ENCODE assay signal across 20 mouse cellular contexts in genomic region chr13:63141275-63141674, GRCm38 (mm10).
DNase-seq lines count a peak whose midpoint lies in the region; ATAC-seq and TF ChIP-seq lines count a peak whose summit lies in the region.
"Had no signal": no experiment of that assay in that cellular context is flagged by ENCODE, and none has a peak within 500 bp of the region (broad histone marks: within the 10 kb centered on the region; RNA-seq: fewer than 3 reads in every experiment).

No protein-coding gene starts in this region.

- H3K27me3 ChIP-seq in limb, embryonic 12.5 days: no peaks in the 10 kb centered on the region
- H3K27me3 ChIP-seq in limb, embryonic 10.5 days (ENCODE audit: low read depth, poor library complexity, severe bottlenecking): no peaks in the 10 kb centered on the region
- H3K27me3 ChIP-seq: CH12.LX; hindbrain, embryonic 15.5 days; liver, embryonic 15.5 days; midbrain, embryonic 12.5 days; neural tube, embryonic 13.5 days had no signal

- no peaks in the 10 kb centered on the region for H3K36me3 ChIP-seq in limb, embryonic 12.5 days
- H3K36me3 ChIP-seq in limb, embryonic 10.5 days: no peaks in the 10 kb centered on the region
- H3K36me3 ChIP-seq: forebrain, embryonic 12.5 days; hindbrain, embryonic 15.5 days; liver, embryonic 15.5 days; midbrain, embryonic 12.5 days; neural tube, embryonic 13.5 days had no signal

- intact Hi-C loops in gastrocnemius, adult 2 months (cut with DNase I): no loop called here
- intact Hi-C loops in gastrocnemius, postnatal 36 days (cut with DNase I): no loop called here

- H3K4me2 ChIP-seq in limb, embryonic 12.5 days: no peak overlapping the region
- H3K4me2 ChIP-seq: forebrain, embryonic 12.5 days; hindbrain, embryonic 15.5 days; liver, embryonic 15.5 days; midbrain, embryonic 12.5 days; neural tube, embryonic 13.5 days had no signal

- no peak for TF ChIP-seq CTCF in gastrocnemius, adult 2 months (IDR thresholded peaks at IDR 0.05)

- no peak overlapping the region for H3K9ac ChIP-seq in limb, embryonic 12.5 days (replicated peaks)
- H3K9ac ChIP-seq: forebrain, embryonic 12.5 days; hindbrain, embryonic 15.5 days; liver, embryonic 15.5 days; midbrain, embryonic 12.5 days; neural tube, embryonic 13.5 days had no signal

- ATAC-seq in limb, embryonic 12.5 days (ENCODE audit: insufficient number of reproducible peaks, insufficient read depth, low FRiP score, low TSS enrichment, low read depth): no peak
- ATAC-seq in inflammation-experienced regulatory T-cells, adult 6 months: peak; percentile 74
- ATAC-seq: intestine, postnatal 0 days had no signal

- H3K4me3 ChIP-seq in gastrocnemius, adult 2 months: no peak overlapping the region
- H3K4me3 ChIP-seq in limb, embryonic 12.5 days (replicated peaks): no peak overlapping the region
- H3K4me3 ChIP-seq in limb, embryonic 10.5 days: no peak overlapping the region
- H3K4me3 ChIP-seq: forebrain, embryonic 12.5 days; hindbrain, embryonic 15.5 days; left cerebral cortex, adult 2 months; liver, embryonic 15.5 days; midbrain, embryonic 12.5 days; neural tube, embryonic 13.5 days had no signal

- DNase-seq in gastrocnemius, adult 2 months: no peak
- no peak for DNase-seq in gastrocnemius, postnatal 36 days
- no peak for DNase-seq in limb, embryonic 10.5 days (ENCODE audit: low spot score)
- DNase-seq in embryo, embryonic 11 days: no peak
- no peak for DNase-seq in layer of hippocampus, postnatal 36 days
- no peak for DNase-seq in cerebellum, adult 9-11 months
- DNase-seq: adrenal gland, adult 2 months; cerebellum, postnatal 10 days; thymus, postnatal 14 days had no signal

- H3K4me1 ChIP-seq in limb, embryonic 12.5 days (replicated peaks): peaks cover 14% of the 10 kb centered on the region
- H3K4me1 ChIP-seq in limb, embryonic 10.5 days: no peaks in the 10 kb centered on the region
- H3K4me1 ChIP-seq: hindbrain, embryonic 15.5 days; liver, embryonic 15.5 days had no signal

- peak overlapping the region; percentile 77 for H3K27ac ChIP-seq in gastrocnemius, adult 2 months
- H3K27ac ChIP-seq in limb, embryonic 12.5 days: peak overlapping the region; percentile 89
- no peak overlapping the region for H3K27ac ChIP-seq in limb, embryonic 10.5 days
- H3K27ac ChIP-seq: forebrain, embryonic 12.5 days; hindbrain, embryonic 15.5 days; kidney, postnatal 0 days; liver, embryonic 15.5 days; midbrain, embryonic 12.5 days; neural tube, embryonic 13.5 days had no signal

- no peaks in the 10 kb centered on the region for H3K9me3 ChIP-seq in limb, embryonic 12.5 days
- H3K9me3 ChIP-seq in limb, embryonic 10.5 days (replicated peaks): no peaks in the 10 kb centered on the region
- H3K9me3 ChIP-seq: forebrain, embryonic 12.5 days; hindbrain, embryonic 15.5 days; liver, embryonic 15.5 days; midbrain, embryonic 12.5 days; neural tube, embryonic 13.5 days had no signal
